Mouse (Mus musculus) yolk sac, embryonic 10.5 days (tissue): ENCODE data around the gene Slc10a3.
"Not testable (repeated sequence)": the region's sequence is repeated elsewhere in the genome, so short reads cannot be mapped to it uniquely, and the experiment has no call there.

Source experiments
- DNase-seq: peaks from one replicate; pipeline ENCODE4 v3.0.0-alpha.2; 2017; ENCODE audit warnings: low spot score

The Slc10a3 gene

DNA sequence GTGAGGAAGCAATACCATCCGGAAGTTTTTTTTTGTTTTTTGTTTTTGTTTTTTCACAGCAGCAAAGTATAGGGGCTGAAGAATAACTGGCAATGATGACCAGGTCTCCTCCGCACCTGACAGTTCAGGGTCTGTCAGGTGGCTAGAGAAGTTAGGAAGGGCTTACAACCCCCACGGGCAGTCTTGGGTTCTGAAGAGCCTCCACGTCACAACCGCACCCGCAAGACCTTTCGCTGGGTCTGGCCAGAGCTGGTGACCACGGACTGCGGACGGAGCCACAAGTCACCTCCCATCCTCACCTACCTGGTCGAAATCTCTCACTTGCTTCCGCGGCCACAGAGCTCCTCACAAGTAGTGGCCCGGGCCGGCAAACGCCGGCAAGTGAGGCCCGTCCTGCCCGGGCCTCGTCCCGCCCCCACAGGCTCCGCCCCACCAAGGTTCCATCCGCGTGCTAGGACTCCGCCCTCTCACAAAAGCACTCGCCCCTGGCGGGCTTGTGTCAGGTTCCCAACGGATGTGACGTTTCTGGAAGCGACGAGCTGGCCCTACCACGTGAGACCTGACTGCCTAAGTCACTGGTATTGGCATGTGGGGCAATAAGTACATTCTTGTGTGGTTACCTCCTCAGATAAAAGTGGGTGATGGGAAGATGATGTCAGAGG is at the start of gene Slc10a3, which contains the start of gene Ubl4a:
TSS of gene Slc10a3 (minus strand) at position 462 of the 662 bp plus-strand sequence.
TSS of gene Ubl4a (minus strand) at position 331 of the 662 bp plus-strand sequence.
- peak; percentile 84 for DNase-seq

DNA sequence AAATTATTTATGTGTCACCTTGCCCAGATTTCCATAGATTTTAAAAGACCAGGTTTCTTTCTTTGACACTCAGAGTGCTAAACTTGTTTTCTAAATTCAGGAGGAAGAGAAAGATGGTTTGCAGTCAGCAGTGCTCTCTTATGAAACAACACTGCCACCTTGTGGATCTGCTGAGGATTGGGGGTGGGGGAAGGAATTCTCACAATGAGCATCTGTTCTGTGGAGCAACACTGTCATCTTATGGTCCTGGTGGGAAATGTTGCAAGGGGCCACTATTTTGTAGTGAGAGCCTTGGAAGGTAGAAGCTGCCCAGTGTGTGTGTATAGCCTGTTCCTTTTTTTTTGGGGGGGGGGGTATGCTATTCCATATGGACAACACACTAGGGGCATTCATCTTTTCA is 40.2 kb upstream of the Slc10a3 start:
- DNase-seq, result peak; percentile 34

DNA sequence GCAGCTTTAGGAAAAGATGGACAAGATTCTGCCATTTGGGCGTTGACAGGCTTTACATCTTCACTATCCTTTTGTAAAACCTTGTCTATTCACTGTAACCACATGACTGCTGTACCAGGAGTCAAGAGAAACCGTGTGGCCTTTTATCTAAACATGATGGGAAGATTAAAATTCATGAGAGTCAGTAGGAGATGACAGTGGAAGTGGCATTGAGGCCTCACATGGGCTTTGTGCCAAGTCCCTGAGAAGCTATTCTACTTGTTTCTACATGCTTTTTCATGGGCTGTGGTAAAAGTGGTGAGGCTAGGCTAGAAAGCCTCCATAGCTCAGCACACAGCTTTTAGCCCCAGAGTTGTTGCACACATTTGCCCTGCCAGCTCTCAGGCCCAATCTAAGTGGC is 35.2 kb upstream of the Slc10a3 start:
- DNase-seq, result no peak

DNA sequence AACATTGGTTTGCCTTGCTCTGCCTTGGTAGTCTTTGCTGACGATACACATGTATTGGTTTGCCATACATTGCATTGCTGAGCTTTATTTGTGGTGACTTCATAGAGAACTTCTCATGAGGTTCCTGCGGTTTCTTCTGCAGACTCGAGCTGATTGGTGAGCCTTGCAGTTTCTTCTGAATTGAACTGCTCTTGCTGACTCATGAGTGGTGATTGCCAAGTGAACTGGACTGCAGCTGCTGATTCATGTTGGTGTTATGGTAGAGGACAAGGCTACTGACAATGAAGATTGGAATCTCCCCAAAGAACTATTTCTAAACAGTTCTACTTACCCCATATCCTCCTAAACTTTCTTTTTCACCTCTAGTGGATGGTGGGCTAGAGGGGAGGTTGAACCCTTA is 27.0 kb upstream of the Slc10a3 start:
- DNase-seq, result no peak

DNA sequence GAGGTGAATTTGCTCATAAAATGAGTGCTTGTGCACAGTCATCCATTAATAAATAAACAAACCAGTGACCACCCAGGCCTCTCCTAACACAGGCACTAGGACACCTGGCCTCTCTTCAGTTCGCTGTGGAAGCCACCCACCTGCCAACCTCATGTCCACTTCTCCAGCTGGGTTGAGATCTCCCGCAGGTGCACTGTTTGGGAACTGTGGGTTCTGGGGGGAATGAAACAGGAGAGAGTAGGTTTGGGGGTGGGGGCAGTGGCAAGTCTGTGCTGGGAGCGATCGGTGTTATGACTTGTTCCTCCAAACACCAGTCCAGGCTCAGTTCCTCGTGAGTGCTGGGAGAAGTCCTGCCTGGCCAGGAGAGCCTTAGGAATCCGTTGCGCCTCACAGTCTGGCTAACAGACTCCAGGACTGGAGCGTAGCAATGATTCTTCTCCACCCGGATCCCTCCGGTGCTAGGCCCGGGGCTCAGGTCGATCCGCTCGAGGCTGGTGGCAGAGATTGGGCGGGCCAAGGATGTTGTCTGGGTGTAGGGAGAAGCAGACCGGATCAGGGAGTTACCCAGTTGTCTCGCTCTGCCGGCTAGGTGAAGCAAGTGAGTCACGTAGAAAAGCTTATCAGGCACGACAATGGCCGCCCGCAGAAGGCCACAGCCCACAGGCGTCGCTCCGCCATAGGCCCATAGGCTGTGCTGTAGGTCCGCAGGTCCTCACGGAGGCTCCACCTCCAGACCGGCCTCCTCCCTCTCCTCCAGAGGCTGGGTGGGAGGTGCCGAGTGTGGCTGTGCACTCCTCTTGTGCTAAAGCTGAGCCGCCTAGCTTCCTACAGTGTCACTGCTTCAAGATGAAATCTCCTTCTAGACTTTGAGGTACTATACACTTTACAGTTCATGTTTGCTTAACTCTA is 19.6 kb upstream of the Slc10a3 start, which contains the start of the genes Fam3a and Ikbkg:
TSS of gene Fam3a (minus strand) at position 738 of the 909 bp plus-strand sequence.
TSS of gene Ikbkg (plus strand) at position 756 of the 909 bp plus-strand sequence.
- DNase-seq, result peak; percentile 83

DNA sequence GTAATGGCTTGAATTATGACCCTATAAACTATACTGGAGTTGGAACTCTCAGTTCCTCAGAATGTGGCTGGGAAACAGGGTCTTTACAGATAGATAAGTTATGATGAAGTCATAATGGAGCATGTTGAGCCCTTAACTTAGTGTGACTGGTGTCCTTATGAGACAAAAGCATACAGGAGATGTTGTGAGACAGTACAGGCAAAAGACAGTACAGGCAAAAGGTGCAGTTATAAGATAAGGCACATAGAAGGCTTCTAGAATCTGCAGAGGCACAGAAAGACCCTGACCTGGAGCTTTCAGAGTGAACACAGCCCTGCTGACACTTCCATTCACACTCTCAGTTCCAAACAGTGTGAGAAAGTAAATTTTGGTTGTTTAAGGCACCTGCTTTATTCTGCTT is 15.0 kb upstream of the Slc10a3 start:
- no peak for DNase-seq

DNA sequence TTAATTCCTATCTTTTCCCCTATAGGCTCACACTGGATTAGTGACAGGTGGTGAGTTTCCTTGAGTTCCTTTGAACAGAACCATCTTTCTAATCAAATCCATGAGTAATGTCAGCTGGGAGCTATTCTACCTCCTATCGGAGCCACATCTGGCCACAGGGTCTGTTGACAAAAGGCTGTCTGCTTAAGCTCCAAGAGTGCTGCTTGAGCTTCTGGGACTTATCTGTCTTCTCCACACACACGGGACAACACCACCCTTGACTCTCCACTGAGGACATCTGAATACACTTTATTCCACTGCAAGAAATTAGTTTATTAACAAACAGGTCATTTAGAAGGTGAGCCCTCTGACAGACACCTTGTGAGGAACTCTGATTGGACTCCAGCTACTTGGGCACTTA is 11.3 kb upstream of the Slc10a3 start:
- DNase-seq, result no peak

DNA sequence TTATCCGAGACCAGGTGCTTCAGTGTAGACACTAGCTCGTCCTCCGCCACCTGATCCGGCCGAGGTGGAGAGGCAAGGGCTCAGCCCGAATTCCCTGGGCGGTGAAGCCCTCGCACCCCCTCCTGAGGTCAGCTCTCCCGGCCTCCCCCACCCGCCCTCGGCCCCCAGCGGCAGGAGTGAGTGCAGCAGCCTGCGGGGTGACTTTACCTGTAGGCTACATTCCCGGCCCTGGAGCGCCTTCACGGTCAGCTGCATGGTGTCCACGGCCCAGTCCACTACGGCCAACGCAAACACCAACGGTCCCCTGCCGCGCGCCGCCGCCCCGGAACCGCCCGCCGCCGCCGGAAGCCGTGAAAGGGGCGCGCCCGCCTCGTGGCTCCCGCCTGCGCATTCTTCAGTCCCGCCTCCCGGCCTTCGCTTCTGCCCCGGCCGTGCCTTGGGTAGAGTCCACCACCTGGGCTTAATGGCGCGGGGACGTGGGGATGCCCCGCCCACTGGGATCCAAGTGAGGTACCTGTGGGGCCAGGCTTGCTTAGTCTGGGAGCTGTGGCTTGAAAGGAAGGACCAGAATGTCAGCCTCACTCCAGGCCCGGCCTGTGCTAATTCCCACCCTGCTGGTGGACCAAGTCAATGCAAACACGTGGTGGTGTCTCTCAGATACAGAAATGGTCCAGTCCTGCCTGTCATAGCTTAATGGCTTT is 4.8 kb downstream of the Slc10a3 start:
- DNase-seq, result peak; percentile 77

DNA sequence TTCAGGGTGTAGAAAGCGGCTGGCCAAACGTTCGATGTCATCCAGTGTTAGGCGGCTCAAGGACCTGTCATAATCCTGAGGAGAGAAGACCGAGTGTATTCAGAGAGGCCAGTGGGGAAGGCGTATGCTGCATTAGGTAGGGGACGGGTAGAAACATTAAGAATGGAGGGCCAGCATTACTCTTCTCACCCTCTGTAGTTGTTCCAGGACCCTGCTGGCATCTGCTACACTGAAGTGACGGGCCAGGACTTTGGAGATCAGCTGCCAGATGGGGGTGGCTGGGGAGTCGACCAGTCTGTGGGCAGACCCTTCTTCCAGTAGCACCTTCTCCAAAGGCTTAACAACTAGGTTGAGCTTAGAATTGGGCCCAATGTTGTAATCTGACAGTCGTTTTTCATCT is 5.6 kb downstream of the Slc10a3 start:
- DNase-seq, result no peak

DNA sequence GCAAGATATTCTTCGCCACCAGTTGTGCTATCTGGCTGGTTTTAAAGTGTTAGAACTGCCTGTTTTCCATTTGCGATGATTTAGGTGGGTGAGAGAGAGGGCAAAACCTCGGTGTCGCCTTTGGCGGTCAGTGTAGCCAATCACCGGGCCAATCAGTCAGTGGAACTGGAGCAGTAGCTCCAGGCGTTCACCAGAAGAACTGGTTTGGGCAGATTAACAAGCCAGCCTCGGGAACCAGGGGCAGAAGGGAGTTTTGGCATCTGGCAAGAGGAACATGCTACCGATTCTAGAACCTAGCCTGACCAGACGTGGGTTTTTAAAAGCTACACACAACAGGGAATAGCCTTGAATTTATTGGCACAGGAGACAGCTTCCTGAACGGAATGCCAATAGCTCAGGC is 14.0 kb downstream of the Slc10a3 start:
- no peak for DNase-seq

DNA sequence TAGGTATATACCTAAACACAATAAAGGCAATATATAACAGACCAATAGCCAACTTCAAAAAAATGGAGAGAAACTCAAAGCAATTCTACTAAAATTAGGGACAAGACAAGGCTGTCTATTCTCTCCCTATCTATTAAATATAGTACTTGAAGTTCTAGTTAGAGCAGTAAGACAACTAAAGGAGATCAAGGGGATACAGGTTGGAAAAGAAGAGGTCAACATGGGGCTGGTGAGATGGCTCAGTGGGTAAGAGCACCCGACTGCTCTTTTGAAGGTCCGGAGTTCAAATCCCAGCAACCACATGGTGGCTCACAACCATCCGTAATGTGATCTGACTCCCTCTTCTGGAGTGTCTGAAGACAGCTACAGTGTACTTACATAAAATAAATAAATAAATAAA is 16.1 kb downstream of the Slc10a3 start:
- DNase-seq, result not testable (repeated sequence)

DNA sequence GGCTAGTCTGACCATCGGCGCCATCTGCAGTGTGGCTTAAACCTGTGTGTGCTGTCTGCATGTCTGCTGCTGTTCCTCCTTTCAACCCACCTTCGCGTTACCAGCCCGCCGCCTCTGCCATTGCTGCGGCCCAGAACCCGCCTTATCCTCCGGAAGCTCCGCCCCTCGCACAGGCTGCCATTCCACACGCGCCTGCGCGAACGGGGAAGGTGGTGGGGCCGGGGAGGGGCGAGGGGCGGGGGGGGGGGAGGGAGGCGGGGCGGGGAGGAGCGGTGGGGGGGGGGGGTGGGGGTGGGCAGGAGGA is 19.7 kb downstream of the Slc10a3 start, which contains the start of gene Lage3:
TSS of gene Lage3 (minus strand) at position 152 of the 304 bp plus-strand sequence.
- peak; percentile 73 for DNase-seq

DNA sequence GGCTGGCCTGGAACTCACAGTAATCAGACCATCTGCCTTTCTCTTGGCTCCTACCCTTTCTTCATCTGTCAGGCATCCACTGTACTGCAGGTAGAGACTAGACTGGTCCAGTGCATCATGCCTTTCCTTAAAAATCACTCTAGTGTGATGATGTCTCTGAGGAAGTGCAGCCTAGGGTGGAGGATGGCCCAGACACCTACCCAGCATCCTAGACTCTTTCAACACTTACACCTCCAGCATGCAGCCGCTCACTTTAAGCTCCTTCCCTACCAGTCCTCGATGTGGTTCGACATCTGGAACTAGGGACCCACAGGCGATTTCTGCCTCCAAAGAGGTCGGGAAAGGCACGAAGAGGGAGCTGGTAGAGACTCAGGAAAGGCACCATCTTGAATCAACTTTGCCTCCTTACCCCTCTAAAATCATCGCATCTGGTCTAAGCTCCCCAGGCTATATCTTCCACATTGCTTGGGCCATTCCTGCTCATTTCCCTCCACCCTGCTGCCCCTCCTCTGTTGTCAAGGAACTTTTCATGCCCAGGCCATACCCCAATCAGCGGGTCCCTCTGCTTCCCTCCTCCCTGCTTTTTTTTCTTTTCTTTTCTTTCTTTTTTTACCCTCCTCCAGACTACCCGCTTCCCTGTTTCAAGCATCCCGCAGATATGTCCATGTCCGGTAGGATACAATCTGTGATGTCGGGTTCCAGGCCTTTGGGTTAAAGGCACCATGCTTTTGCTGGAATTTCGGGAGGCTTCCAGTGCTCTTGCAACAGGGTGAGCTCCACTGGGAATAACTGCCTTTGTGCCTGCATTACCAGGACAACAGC is 20.3 kb downstream of the Slc10a3 start:
- DNase-seq, result no peak

DNA sequence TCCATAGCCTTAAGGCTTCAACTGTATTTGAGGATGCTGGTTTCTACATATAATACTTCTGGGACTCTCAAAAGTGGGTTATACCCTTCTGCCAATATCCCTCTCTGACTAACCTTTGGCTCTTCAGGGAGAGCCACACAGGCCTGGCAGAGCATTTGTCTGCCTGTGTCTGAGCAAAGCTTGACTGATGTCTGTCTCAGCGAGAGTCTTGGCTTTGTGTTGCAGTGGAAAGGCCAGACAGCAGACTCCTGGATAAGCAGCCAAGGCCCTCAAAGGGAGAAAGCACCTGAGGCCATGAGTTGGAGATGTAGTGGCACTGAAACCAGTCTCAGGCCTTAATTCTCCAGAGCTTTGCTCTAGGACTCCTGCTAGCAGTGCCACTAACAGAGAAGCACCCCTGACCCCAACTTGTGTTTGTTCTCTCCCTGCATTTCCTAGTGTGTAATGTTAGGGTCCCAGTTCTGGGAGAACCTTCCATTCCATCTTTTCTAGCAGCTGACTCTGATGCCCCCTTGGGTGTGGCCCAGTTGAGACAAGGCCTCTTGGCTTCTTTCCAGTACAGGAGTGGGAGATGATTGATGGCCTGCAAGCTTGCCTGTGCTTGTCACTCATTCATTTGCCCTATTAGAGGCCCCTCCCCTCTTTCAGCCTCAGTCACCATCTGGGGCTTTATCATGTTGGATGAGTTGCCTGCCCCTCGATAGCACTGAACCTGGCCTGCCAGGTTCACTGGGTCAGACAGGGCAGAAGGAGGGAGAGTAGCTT is 42.8 kb downstream of the Slc10a3 start:
- no peak for DNase-seq

DNA sequence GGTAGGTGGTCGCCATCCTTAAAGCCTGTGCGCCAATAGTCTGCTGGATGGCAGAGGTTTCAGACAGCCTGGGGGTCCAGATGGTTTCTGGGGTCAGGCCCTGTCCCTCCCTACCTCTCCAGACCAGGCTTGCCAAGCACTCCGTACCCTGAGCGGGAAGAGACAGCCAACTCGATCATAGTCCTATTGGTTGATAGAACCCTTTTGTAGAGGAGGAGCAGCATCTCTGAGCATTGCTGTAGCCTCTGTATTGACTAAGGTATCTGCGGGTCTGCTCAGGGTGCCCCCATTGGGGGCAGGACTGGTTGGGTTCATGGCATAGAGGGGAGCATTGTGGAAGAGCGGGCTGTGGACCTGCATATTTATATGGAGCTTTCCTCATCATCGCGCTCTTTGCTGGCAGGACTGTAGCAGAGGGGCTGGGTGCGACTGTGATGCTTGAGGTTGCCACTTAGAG is 43.9 kb downstream of the Slc10a3 start:
- no peak for DNase-seq

DNA sequence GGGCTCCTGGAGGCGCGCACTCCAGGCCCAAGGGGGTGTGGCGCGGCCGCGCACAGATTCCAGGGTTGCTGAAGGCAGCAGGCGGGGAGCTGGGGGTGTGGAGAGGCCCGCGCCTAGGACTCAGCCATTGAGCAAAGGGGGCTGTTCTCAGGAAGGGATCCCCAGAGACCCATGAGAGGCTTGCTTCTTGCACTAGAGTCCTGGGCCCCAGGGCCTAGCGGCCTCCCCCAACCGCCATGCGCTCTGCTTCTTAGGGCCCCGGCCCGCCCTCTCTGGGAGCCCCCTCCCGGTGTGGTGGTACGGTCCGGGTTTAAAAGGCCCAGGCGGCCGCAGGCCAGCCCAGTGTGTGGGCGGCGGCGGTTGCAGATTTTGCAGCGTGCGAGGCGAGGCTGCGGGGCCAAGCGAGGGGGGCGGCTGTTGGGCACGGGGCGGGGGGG is 44.4 kb downstream of the Slc10a3 start, which contains the start of gene Plxna3:
TSS of gene Plxna3 (plus strand) at position 342 of the 437 bp plus-strand sequence.
- peak; percentile 79 for DNase-seq
